Mouse (Mus musculus) forebrain, postnatal 0 days (tissue): ENCODE measurements at regions not wholly inside any gene's neighbourhood (a gene's known extent, or its start where the extent isn't known, plus 50 kb on each side); places are given as distances from the start of the nearest gene placed in this dataset.
A peak's percentile ranks its signal among the peaks of the same experiment; 100 is the strongest.

ENCODE experiments used
- ATAC-seq: fragments of 200-750 bp; cut with Nextera tagmentation; 2 replicates; pipeline ENCODE4 v1.8.0; 2017; ENCODE audit warnings: mild to moderate bottlenecking, moderate library complexity
- DNase-seq: peaks from one replicate; pipeline ENCODE4 v3.0.0-alpha.2; 2015
- H3K27ac ChIP-seq: fragments of 300-500 bp; sonication (generic); 2 replicates; pipeline ENCODE4 v1.5.1; 2014; ENCODE audit warnings: low read depth, mild to moderate bottlenecking, antibody characterized with exemption, low read length, moderate library complexity, mixed read lengths
- H3K27me3 ChIP-seq: fragments of 300-500 bp; sonication (generic); 2 replicates; pipeline ENCODE4 v1.6.1; 2014; ENCODE audit warnings: mild to moderate bottlenecking, low read length, mixed read lengths; ENCODE audit not compliant: insufficient read depth
- H3K36me3 ChIP-seq: fragments of 300-500 bp; sonication (generic); 2 replicates; pipeline ENCODE4 v1.6.1; 2014; ENCODE audit warnings: mild to moderate bottlenecking, moderate library complexity; ENCODE audit not compliant: insufficient read depth
- H3K4me1 ChIP-seq: fragments of 300-500 bp; sonication (generic); 2 replicates; pipeline ENCODE4 v1.6.1; 2014; ENCODE audit warnings: antibody characterized with exemption; ENCODE audit not compliant: insufficient read depth
- H3K4me2 ChIP-seq: fragments of 300-500 bp; sonication (generic); 2 replicates; pipeline ENCODE4 v1.6.1; 2014; ENCODE audit warnings: low read depth, mild to moderate bottlenecking, moderate library complexity
- H3K4me3 ChIP-seq: fragments of 300-500 bp; sonication (generic); 2 replicates; pipeline ENCODE4 v1.5.1; 2014; ENCODE audit warnings: low read depth, low read length, mixed read lengths
- H3K9ac ChIP-seq: fragments of 300-500 bp; sonication (generic); 2 replicates; pipeline ENCODE4 v1.6.1; 2014; ENCODE audit warnings: mild to moderate bottlenecking
- H3K9me3 ChIP-seq: fragments of 300-500 bp; sonication (generic); 2 replicates; pipeline ENCODE4 v1.6.1; 2016; ENCODE audit warnings: low read length
- CTCF ChIP-seq: sonication (generic); IDR thresholded peaks from 2 replicates; pipeline ENCODE4 v1.5.1; 2016; ENCODE audit warnings: antibody characterized with exemption, control low read depth, low read depth
- WGBS: fragments of 180-500 bp; shearing (Covaris S2); extraction: QIAGEN DNeasy Blood & Tissue Kit; methylation state at CpG from one replicate; pipeline ENCODE4 v1.1.7; 2014; 5-methylcytosine and 5-hydroxymethylcytosine counted together

DNA sequence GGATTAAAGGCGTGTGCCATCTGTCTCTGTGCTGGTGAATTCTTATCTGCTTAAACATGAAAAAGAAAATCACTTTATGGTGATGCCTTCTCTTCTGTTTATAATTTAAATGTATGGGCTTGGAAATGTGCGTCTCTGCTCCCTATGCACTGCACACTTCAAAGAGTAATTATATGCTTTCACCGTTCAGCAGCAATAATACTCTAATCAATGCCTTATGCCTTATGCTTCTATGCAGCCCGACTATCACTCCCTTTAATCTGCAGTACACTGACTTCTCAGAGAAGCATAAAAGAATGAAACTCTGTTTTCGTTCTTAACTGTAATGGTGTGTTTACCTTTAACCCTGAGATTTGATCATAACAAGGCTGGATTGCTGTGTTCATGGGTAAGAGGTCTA is 395.5 kb upstream of the Pdzrn3 start:
- Histone ChIP-seq H3K9ac (no peak overlapping the region), H3K4me1 (no peaks in the 10 kb centered on the region), H3K4me3 (no peak overlapping the region), H3K36me3 (no peaks in the 10 kb centered on the region), H3K27me3 (no peaks in the 10 kb centered on the region), H3K27ac (no peak overlapping the region), H3K9me3 (no peaks in the 10 kb centered on the region), H3K4me2 (no peak overlapping the region)
- TF ChIP-seq CTCF, result no peak
- WGBS, result 42% methylated on average over 5 of the region's 5 CpGs
- DNase-seq, result no peak
- ATAC-seq, result peak; percentile 32; the same call in 1 of the 2 replicates

DNA sequence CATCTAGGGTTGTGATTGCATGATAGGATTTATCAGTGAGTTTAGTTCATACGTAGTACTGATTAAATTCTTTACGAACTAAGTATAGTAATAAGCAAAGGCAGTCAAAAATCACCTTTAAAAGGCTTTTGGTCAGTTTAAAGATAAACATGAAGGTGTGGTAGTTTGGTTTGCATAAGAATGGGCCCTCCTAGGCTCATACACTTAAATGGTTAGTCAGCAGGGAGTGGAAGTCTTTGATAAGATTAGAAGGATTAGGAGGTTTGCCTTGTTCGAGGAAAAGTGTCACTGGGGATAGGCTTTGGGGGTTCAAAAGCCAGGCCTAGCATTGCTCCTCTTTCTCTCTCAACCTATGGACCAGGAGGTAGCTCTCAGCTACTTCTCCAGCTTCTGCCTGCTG is 357.4 kb upstream of the Pdzrn3 start:
- no peak overlapping the region for H3K27ac ChIP-seq
- DNase-seq (no peak), ATAC-seq (no peak)
- no peak overlapping the region for H3K4me3 ChIP-seq
- no peak overlapping the region for H3K9ac ChIP-seq
- H3K4me2 ChIP-seq, result no peak overlapping the region
- 37% methylated on average over 3 of the region's 3 CpGs for WGBS
- H3K36me3 ChIP-seq, result no peaks in the 10 kb centered on the region
- H3K27me3 ChIP-seq, result no peaks in the 10 kb centered on the region
- H3K9me3 ChIP-seq, result no peaks in the 10 kb centered on the region
- no peak for TF ChIP-seq CTCF
- no peaks in the 10 kb centered on the region for H3K4me1 ChIP-seq

GRCm38 (mm10) chr6:101720513-101720912 is 342.8 kb upstream of the Pdzrn3 start:
- no peak overlapping the region for H3K4me2 ChIP-seq
- H3K9ac ChIP-seq, result no peak overlapping the region
- no peak overlapping the region for H3K4me3 ChIP-seq
- no peaks in the 10 kb centered on the region for H3K4me1 ChIP-seq
- no peak overlapping the region for H3K27ac ChIP-seq
- no peaks in the 10 kb centered on the region for H3K27me3 ChIP-seq
- TF ChIP-seq CTCF, result no peak
- DNase-seq (no peak), ATAC-seq (no peak)
- H3K36me3 ChIP-seq, result no peaks in the 10 kb centered on the region
- H3K9me3 ChIP-seq, result no peaks in the 10 kb centered on the region

- 86% methylated on average over 2 of the region's 2 CpGs for WGBS
- no peak for DNase-seq
- Histone ChIP-seq H3K9me3 (no peaks in the 10 kb centered on the region), H3K4me2 (no peak overlapping the region), H3K4me1 (no peaks in the 10 kb centered on the region), H3K9ac (no peak overlapping the region), H3K36me3 (no peaks in the 10 kb centered on the region), H3K27me3 (no peaks in the 10 kb centered on the region), H3K27ac (no peak overlapping the region), H3K4me3 (no peak overlapping the region)
- ATAC-seq, result no peak
- no peak for TF ChIP-seq CTCF
Observed at GRCm38 (mm10) chr6:101689684-101690083, 312.0 kb upstream of the Pdzrn3 start.

DNA sequence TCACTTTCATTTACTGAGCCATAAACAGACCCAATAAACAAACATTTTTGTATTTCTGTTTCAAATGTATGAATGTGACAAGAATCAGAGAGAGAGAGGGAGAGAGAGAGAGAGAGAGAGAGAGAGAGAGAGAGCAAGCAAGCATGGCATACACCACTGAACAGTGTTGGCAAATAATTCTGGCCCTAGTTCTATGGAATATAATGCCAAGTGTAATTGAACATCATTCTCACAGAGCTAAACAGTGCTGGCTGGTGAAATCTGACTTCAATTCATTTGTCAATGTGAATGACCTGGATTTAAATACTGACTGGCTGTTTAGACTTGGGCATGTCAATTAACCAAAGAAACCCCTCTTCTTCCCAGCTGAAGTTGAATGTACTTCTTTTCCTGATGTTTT is 308.9 kb upstream of the Pdzrn3 start:
- TF ChIP-seq CTCF, result no peak
- Histone ChIP-seq H3K4me1 (no peaks in the 10 kb centered on the region), H3K4me2 (no peak overlapping the region), H3K36me3 (no peaks in the 10 kb centered on the region), H3K27ac (no peak overlapping the region), H3K9ac (no peak overlapping the region), H3K9me3 (no peaks in the 10 kb centered on the region), H3K4me3 (no peak overlapping the region), H3K27me3 (no peaks in the 10 kb centered on the region)
- DNase-seq (peak; percentile 23), ATAC-seq (peak; percentile 66)

DNA sequence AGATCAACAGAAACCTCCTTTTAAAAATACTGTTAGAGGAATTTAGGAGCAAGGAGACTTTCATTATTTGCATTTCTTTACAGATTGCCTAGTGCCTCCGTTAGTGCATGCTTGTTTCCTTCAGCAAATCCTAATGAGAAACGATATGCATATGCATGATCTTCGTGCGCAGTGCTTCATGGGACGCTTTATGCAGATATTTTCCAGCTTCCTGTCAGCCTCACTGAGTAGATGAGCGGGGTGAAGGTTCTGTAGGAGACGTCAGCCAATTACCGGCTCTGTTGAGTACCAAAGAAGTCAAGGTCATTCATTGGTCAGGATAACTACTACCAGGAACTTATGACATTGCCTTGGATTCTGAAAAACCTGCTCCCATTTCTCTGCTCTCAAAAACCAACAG is 308.0 kb upstream of the Pdzrn3 start:
- no peak for TF ChIP-seq CTCF
- Histone ChIP-seq H3K4me2 (peak overlapping the region; percentile 39), H3K27ac (no peak overlapping the region), H3K27me3 (no peaks in the 10 kb centered on the region), H3K36me3 (no peaks in the 10 kb centered on the region), H3K9ac (no peak overlapping the region), H3K4me1 (no peaks in the 10 kb centered on the region), H3K9me3 (no peaks in the 10 kb centered on the region), H3K4me3 (peak overlapping the region; percentile 1; the same call in 1 of the 2 replicates)
- 25% methylated on average over 8 of the region's 8 CpGs for WGBS
- ATAC-seq, result peak; percentile 90
- DNase-seq, result peak; percentile 56

DNA sequence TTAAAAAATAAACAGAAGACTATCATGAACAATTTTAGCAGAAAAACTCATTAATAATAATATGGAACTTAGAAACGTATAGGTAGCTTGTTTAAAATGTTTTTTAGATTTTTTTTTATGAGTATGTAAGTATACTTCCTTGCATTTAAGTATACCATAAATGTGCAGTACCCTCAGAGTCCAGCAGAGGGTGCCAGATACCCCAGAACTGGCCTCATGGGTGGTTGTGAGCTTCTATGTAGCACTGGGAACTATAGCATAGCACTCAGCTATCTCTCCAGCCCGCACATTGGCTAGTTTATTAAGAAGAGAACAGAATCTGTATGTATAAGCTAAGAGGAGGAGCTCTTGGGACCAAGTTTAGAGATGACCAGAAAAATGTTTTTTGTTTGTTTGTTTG is 306.7 kb upstream of the Pdzrn3 start:
- no peak overlapping the region for H3K4me2 ChIP-seq
- H3K36me3 ChIP-seq, result no peaks in the 10 kb centered on the region
- DNase-seq, result no peak
- H3K4me1 ChIP-seq, result no peaks in the 10 kb centered on the region
- H3K27me3 ChIP-seq, result no peaks in the 10 kb centered on the region
- no peak overlapping the region for H3K9ac ChIP-seq
- 76% methylated on average over 2 of the region's 2 CpGs for WGBS
- no peak overlapping the region for H3K4me3 ChIP-seq
- peak; percentile 39; the same call in 1 of the 2 replicates for TF ChIP-seq CTCF
- H3K9me3 ChIP-seq, result no peaks in the 10 kb centered on the region
- no peak overlapping the region for H3K27ac ChIP-seq
- ATAC-seq, result no peak

DNA sequence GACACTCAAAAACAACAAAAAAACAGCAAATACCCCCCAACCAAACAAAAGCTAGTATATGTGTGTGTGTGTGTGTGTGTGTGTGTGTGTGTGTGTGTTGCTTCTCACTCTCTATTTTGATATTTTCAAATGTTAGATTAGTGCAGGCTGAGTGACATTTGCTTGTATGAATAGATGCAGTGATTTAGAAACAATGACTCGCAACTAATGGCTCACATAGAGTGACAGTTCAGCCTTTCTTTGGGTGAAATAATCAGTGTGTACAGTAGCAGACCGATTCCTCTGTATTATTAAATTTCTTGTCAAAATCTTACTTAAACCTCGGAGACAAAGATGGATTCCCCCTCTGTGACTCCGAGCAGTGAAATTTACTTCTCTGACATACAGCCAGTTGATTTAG is 297.1 kb upstream of the Pdzrn3 start:
- Histone ChIP-seq H3K4me3 (no peak overlapping the region), H3K4me1 (no peaks in the 10 kb centered on the region), H3K27ac (no peak overlapping the region), H3K9ac (no peak overlapping the region), H3K27me3 (no peaks in the 10 kb centered on the region), H3K36me3 (no peaks in the 10 kb centered on the region), H3K9me3 (no peaks in the 10 kb centered on the region), H3K4me2 (no peak overlapping the region)
- ATAC-seq (no peak), DNase-seq (peak; percentile 2)
- no peak for TF ChIP-seq CTCF
- 32% methylated on average over 4 of the region's 4 CpGs for WGBS
